Mouse (Mus musculus): ENCODE data around the gene Lpar5.

- TF ChIP-seq CTCF (IDR thresholded peaks at IDR 0.05; ENCODE audit: borderline replicate concordance, control insufficient read depth, extremely low read depth, insufficient read depth, low read length, poor library complexity) (peak; percentile 61; the same call in 1 of the 2 replicates), POLR2A (IDR thresholded peaks at IDR 0.05; ENCODE audit: control insufficient read depth, extremely low read depth, insufficient read depth, low read length, poor library complexity) (no peak)
These were observed 43.2 kb downstream of the Lpar5 start for GRCm38 (mm10) chr6:125110927-125111326.
